Mouse (Mus musculus) forebrain, embryonic 10.5 days (tissue): Measurements from ENCODE around the gene Ankrd2. TPM values are rescaled to one million over a fixed set of nuclear protein-coding genes. Genes with fewer than 3 reads are reported as not detected.
"Not testable (repeated sequence)": the region's sequence is repeated elsewhere in the genome, so short reads cannot be mapped to it uniquely, and the experiment has no call there.

Experiments used
- DNase-seq: peaks from one replicate; pipeline ENCODE4 v3.0.0-alpha.2; 2017; ENCODE audit warnings: low spot score; ENCODE audit errors: extremely low spot score
- H3K27ac ChIP-seq: fragments of 300-500 bp; sonication (generic); 2 replicates; pipeline ENCODE4 v1.5.1; 2016; ENCODE audit warnings: mild to moderate bottlenecking
- H3K27me3 ChIP-seq: fragments of 300-500 bp; sonication (generic); 2 replicates; pipeline ENCODE4 v1.6.1; 2016; ENCODE audit warnings: mild to moderate bottlenecking; ENCODE audit not compliant: poor library complexity, severe bottlenecking
- H3K36me3 ChIP-seq: fragments of 300-500 bp; sonication (generic); replicated peaks from 2 replicates; pipeline ENCODE4 v1.6.1; 2016; ENCODE audit warnings: mild to moderate bottlenecking, moderate library complexity
- H3K4me1 ChIP-seq: fragments of 300-500 bp; sonication (generic); 2 replicates; pipeline ENCODE4 v1.6.1; 2016
- H3K4me3 ChIP-seq: fragments of 300-500 bp; sonication (generic); 2 replicates; pipeline ENCODE4 v1.5.1; 2016; ENCODE audit warnings: mild to moderate bottlenecking, moderate library complexity
- H3K9me3 ChIP-seq: fragments of 300-500 bp; sonication (generic); 2 replicates; pipeline ENCODE4 v1.6.1; 2016; ENCODE audit warnings: mild to moderate bottlenecking, moderate library complexity
- WGBS: fragments of 180-500 bp; shearing (Covaris S2); methylation state at CpG from one replicate; pipeline ENCODE4 v1.1.7; 2016; 5-methylcytosine and 5-hydroxymethylcytosine counted together
- polyA plus RNA-seq: library from polyadenylated mRNA; unstranded; fragments of >200 nt; fragmentation: Nextera tagmentation; extraction: Ambion mirVana; gene quantifications from 2 replicates; pipeline ENCODE4 v1.2.1, GENCODE M21; 2016

Ankrd2 gene
- polyA plus RNA-seq, 1 experiment from 2014 or later, result not detected

DNA sequence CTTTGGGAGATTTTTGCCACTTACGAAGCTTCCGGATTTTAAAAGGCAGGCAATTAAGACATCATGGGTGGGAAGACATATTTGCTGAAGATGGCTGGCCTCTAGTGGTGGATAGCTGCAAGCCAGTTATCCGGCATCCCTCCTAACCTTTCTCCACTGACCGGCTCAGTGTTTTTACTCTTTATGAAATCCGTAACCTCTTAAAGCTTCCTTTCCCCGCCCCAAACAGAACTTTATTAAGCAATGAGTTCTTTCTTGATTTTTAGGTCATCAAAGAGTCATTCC lies 33.4 kb downstream of the Ankrd2 start:
- Histone ChIP-seq H3K36me3 (0 out of 2 replicates have a peak, but pooled peaks cover 4% of the 10 kb centered on the region), H3K9me3 (no peaks in the 10 kb centered on the region), H3K27me3 (no peaks in the 10 kb centered on the region), H3K4me1 (0 out of 2 replicates have a peak, but pooled peaks cover 4% of the 10 kb centered on the region), H3K4me3 (no peak overlapping the region), H3K27ac (no peak overlapping the region)
- no peak for DNase-seq
- 80% methylated on average over 6 of the region's 6 CpGs for WGBS

DNA sequence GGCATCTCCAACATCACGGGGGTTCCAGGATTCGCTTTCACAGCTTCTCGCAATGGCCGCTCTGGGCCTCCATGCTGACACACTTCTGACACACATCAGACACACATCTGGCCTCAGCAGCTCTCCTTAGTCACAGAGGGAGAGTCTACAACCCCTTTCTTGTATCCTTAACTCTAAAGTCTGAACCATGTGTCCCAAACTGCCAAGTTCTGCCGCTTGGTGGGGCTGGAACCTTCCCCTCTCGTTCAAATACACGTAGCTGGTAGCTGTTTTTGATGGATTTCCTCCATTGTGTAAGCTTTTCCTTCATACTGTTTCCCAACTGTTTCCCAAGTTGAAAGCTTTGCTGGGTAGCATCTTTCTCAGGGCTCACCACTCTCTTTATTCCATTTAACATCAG lies 35.4 kb downstream of the Ankrd2 start:
- Histone ChIP-seq H3K9me3 (no peaks in the 10 kb centered on the region), H3K27ac (no peak overlapping the region), H3K27me3 (no peaks in the 10 kb centered on the region), H3K36me3 (peaks cover 23% of the 10 kb centered on the region), H3K4me3 (no peak overlapping the region), H3K4me1 (0 out of 2 replicates have a peak, but pooled peaks cover 4% of the 10 kb centered on the region)
- no peak for DNase-seq
- 81% methylated on average over 7 of the region's 7 CpGs for WGBS

DNA sequence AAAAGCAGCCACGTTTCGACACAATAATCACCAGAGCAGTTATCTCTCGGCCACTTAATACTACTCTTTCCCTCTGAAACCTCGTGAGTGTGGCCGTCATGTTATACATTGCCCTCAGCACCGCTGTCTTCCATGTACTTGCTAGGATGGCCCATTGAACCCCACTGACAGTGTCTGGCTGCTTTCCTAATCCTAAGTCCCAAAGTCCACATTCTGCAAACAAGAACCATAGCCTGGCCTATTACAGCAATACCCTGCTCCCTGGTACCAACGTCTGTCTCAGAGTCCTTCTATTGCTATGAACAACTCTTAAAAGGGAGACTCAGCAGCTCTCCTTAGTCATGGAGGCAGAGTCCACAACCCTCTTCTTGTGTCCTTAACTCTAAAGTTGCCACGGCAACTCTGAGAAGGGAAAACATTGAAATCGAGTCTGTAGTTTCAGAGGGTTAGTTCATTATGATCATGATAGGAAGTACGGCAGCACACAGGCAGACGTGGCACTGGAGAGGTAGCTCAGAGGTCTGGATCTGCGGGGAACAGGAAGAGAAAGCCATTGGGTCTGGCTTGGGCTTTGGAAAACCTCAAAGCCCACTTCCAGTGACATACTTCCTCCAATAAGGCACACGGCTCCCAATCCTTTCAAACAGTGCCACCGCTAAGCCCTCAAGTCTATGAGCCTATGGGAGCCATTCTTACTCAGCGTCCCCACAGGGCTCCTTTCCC lies 36.2 kb downstream of the Ankrd2 start:
- WGBS, result 83% methylated on average over 15 of the region's 15 CpGs
- Histone ChIP-seq H3K36me3 (peaks cover 29% of the 10 kb centered on the region), H3K9me3 (no peaks in the 10 kb centered on the region), H3K27me3 (no peaks in the 10 kb centered on the region), H3K4me3 (no peak overlapping the region), H3K4me1 (0 out of 2 replicates have a peak, but pooled peaks cover 4% of the 10 kb centered on the region), H3K27ac (no peak overlapping the region)
- no peak for DNase-seq

DNA sequence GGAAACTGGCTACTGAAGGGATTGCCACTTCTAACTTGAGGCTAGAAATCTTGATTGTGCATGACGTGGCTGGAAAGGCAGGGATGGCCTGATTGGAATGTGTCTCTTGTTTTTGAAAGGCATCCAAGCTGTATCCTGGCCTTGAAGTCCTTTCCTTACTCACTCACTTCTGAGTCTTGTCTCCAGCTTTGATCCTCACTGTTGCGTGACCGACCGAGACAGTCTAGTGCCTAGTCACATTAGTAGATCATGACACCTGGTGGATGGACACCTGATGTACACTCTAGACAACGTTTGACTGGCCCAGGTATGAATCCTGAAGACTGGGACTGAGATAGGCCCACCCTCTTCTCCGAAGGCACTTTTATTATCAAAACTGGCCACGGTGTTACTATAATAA lies 37.0 kb downstream of the Ankrd2 start:
- peaks cover 35% of the 10 kb centered on the region for H3K36me3 ChIP-seq

DNA sequence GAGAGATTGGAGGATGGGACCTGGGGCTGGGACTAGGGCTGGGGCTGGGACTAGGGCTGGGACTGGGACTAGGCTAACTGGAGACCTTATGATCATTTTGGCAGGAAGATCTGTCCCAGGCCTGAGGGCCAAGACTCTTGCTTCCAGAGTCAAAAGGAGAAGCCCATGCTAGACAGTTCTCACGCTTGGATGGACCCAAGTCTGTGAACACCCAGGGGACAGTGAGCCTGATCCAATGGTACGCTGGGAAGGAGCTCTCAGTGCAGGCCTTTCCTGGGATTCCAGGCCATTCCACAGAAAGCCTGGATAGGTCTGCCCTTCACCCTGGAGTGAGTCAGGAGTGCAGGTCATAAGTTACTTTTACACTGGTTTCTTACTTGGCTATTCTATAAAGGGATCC lies 39.3 kb downstream of the Ankrd2 start:
- Histone ChIP-seq H3K36me3 (peaks cover 45% of the 10 kb centered on the region), H3K27me3 (no peaks in the 10 kb centered on the region), H3K4me3 (no peak overlapping the region), H3K27ac (no peak overlapping the region), H3K4me1 (0 out of 2 replicates have a peak, but pooled peaks cover 2% of the 10 kb centered on the region), H3K9me3 (no peaks in the 10 kb centered on the region)
- 87% methylated on average over 2 of the region's 2 CpGs for whole genome bisulfite sequencing
- DNase-seq, result no peak

More for the DNA sequence above, 37.0 kb downstream of the Ankrd2 start:
- H3K27me3 ChIP-seq, result no peaks in the 10 kb centered on the region
- no peak for DNase-seq
- H3K4me3 ChIP-seq, result no peak overlapping the region
- H3K27ac ChIP-seq, result no peak overlapping the region
- no peaks in the 10 kb centered on the region for H3K9me3 ChIP-seq
- 0 out of 2 replicates have a peak, but pooled peaks cover 4% of the 10 kb centered on the region for H3K4me1 ChIP-seq
- 81% methylated on average over 7 of the region's 7 CpGs for WGBS

DNA sequence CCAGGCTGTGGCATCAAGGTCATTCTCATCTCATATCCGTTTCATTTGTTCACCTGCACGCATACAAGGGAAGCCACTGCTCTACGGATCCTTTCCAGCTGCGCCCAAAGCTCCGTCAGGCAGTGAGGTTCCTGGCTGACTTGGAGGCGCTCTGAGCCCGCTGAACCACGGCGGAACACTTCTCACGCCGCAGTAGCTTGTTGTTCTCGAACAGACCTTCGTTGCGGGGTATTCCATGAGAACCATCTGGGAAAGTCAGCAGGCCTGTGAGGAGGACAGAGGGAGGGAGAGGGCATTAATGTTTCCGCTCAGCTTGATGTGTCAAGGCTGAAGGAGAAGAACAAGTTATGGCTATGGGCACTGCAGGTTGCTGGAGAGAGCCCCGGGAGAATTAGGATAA lies 40.2 kb downstream of the Ankrd2 start:
- WGBS, result 94% methylated on average over 16 of the region's 16 CpGs
- H3K4me3 ChIP-seq, result no peak overlapping the region
- no peak for DNase-seq
- peaks cover 45% of the 10 kb centered on the region for H3K36me3 ChIP-seq
- no peak overlapping the region for H3K27ac ChIP-seq
- no peaks in the 10 kb centered on the region for H3K9me3 ChIP-seq
- H3K27me3 ChIP-seq, result no peaks in the 10 kb centered on the region
- H3K4me1 ChIP-seq, result no peaks in the 10 kb centered on the region

DNA sequence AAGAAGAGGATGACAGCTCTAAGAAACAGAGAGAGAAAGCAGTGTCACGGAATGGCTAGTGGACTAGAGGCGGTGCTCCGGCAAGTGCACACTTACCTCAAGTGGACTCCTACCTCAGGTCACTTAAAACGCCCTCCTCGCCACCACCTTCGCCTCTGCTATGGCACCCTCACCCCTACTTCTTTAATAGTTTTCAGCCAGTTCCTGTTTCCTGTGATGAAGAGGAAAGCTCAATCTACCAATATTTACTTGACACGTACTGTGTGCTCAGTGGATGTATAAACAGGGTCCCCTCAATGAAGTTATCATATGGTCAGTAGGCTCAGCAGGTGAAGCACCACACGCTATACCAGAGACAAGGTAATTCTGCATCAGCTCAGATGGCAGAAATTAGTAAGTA lies 42.8 kb downstream of the Ankrd2 start:
- H3K9me3 ChIP-seq, result no peaks in the 10 kb centered on the region
- peaks cover 41% of the 10 kb centered on the region for H3K36me3 ChIP-seq
- DNase-seq, result no peak
- H3K4me3 ChIP-seq, result no peak overlapping the region
- 97% methylated on average over 8 of the region's 8 CpGs for whole genome bisulfite sequencing
- H3K27me3 ChIP-seq, result no peaks in the 10 kb centered on the region
- H3K27ac ChIP-seq, result no peak overlapping the region
- no peaks in the 10 kb centered on the region for H3K4me1 ChIP-seq

DNA sequence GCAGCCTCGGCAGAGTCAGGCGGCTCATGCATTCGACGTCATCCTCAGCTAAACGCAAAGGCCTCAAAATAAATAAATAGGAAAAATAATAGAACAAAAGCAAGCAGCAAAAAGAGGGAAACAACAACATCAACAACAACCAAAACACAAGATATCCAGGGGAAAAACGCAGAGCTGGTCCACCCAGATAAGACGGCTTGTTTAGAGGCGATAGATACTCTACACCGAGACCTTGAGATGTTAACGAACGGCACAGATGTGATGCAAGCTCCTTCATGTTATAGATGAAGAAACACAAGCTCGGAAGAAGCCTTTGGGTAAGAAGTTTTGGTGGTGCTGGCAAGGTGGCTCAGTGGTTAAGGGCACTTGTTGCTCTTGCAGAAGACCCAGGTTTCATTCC lies 43.2 kb downstream of the Ankrd2 start:
- no peaks in the 10 kb centered on the region for H3K27me3 ChIP-seq
- H3K36me3 ChIP-seq, result peaks cover 41% of the 10 kb centered on the region
- H3K4me1 ChIP-seq, result no peaks in the 10 kb centered on the region
- no peak overlapping the region for H3K4me3 ChIP-seq
- WGBS, result 96% methylated on average over 12 of the region's 12 CpGs
- H3K9me3 ChIP-seq, result no peaks in the 10 kb centered on the region
- H3K27ac ChIP-seq, result no peak overlapping the region
- no peak for DNase-seq

DNA sequence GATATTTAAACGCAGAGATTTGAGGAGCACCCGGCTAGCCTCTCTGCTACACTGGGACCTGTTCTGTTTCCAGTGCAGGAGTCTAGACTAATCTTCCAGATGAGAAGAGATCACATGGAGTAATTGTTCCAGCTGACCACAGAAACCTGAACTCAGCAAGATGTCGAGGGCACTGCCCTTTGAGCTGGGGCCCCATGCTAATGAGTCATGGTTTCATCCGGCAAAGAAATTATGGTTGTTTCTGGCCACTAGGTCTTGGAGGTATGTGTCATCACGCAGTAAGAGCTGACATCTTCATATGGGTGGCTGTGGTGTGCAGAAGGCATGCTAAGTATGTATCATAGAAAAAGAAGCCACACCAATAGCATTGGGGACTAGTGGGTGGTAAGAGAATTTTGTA lies 44.1 kb downstream of the Ankrd2 start:
- Histone ChIP-seq H3K4me1 (no peaks in the 10 kb centered on the region), H3K27me3 (no peaks in the 10 kb centered on the region), H3K27ac (no peak overlapping the region), H3K36me3 (peaks cover 35% of the 10 kb centered on the region), H3K9me3 (no peaks in the 10 kb centered on the region), H3K4me3 (no peak overlapping the region)
- WGBS, result 79% methylated on average over 5 of the region's 5 CpGs
- no peak for DNase-seq

DNA sequence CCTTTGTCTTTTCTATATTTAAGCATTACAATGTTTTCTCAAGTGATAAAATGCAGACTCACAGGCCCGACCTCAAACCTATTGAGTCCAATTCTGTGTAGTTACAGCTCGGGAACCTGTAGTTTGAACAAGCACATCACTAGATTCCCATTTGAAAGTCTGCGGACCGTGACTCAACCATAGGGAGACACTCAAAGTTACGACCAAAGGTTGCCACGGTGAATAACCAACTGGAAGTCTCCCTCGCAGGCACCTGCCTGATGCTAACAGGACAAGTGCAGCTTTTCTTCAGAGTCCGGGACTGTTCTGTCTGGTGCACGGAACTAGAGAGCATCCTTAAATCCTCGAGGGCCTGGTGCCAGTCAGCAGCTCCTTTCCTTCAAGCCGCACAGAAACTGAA lies 44.7 kb downstream of the Ankrd2 start:
- no peaks in the 10 kb centered on the region for H3K27me3 ChIP-seq
- H3K9me3 ChIP-seq, result no peaks in the 10 kb centered on the region
- H3K4me3 ChIP-seq, result no peak overlapping the region
- peaks cover 29% of the 10 kb centered on the region for H3K36me3 ChIP-seq
- peaks cover 3% of the 10 kb centered on the region for H3K4me1 ChIP-seq
- H3K27ac ChIP-seq, result no peak overlapping the region
- WGBS, result 89% methylated on average over 11 of the region's 11 CpGs
- DNase-seq, result no peak

DNA sequence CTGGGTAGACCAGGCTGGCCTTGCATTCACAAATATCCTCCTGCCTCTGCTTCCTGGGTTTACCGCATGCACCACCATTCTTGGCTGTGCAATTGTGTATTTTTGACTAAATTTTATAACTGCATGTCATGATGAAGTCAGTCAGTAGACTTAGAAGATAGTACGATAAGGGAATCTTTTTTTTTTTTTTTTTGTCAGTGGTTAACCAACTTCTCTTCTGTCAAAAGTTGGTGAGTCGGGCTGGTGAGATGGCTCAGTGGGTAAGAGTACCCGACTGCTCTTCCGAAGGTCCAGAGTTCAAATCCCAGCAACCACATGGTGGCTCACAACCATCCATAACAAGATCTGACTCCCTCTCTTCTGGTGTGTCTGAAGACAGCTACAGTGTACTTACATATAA lies 45.8 kb downstream of the Ankrd2 start:
- H3K9me3 ChIP-seq, H3K4me3 ChIP-seq, DNase-seq, H3K27ac ChIP-seq, H3K27me3 ChIP-seq: not testable (repeated sequence)
- 96% methylated on average over 5 of the region's 5 CpGs for WGBS
- H3K4me1 ChIP-seq, result peaks cover 13% of the 10 kb centered on the region
- peaks cover 18% of the 10 kb centered on the region for H3K36me3 ChIP-seq

DNA sequence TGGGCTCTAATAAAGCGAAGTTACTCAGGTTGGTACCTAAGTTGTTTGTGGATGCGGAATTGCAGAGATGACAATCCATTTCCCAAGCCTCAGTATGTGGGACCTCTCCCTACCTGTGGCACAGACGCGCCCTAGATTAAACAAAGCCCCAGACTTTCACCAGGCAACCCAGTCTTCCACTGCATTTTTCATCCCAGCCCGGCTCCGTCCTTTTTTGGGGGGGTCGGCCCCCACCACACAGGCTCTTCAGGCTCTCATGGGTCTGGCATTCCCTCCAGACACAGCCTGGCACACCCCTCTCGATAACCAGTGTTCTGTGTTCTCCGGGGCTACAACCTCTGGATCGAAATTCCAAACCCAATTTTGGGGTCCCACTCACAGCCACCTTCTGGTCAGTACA lies 49.9 kb downstream of the Ankrd2 start:
- H3K27me3 ChIP-seq, result no peaks in the 10 kb centered on the region
- 8% methylated on average over 10 of the region's 10 CpGs for WGBS
- H3K4me3 ChIP-seq, result peak overlapping the region; percentile 83
- H3K36me3 ChIP-seq, result no peaks in the 10 kb centered on the region
- peaks cover 25% of the 10 kb centered on the region for H3K4me1 ChIP-seq
- H3K27ac ChIP-seq, result peak overlapping the region; percentile 93
- H3K9me3 ChIP-seq, result no peaks in the 10 kb centered on the region
- no peak for DNase-seq

DNA sequence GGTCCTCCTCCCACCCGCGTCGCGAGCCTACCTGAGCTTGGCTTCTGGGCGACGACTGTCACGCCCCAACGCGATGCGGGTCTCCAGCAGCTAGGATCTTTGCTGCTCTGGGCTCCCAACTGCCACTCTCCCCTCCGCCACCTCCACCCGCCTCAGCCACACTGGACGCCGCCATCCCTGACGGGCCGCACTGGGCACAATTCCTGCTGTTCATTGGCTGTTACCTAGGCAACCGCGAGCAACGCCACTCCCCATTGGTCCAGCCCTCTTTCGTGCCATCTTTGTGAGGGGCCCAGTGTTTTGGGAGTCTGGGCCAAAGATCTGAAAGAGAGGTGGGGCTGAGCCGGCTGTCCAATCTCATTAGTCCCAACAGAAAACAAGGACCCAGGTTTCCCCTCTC lies 50.4 kb downstream of the Ankrd2 start, which contains the start of gene Morn4:
Morn4 (minus strand) TSS at position 192 of the 400 bp plus-strand sequence.
- WGBS, result under 1% methylated on average over 21 of the region's 21 CpGs

More for the DNA sequence above, 50.4 kb downstream of the Ankrd2 start, which contains the start of gene Morn4:
- no peaks in the 10 kb centered on the region for H3K27me3 ChIP-seq
- H3K36me3 ChIP-seq, result no peaks in the 10 kb centered on the region
- peaks cover 29% of the 10 kb centered on the region for H3K4me1 ChIP-seq
- H3K4me3 ChIP-seq, result peak within 1 kb of the TSS; percentile 83
- peak; percentile 95 for DNase-seq
- H3K27ac ChIP-seq, result peak within 1 kb of the TSS; percentile 93
- no peaks in the 10 kb centered on the region for H3K9me3 ChIP-seq
